Mouse (Mus musculus) embryonic facial prominence, embryonic 11.5 days (tissue): ENCODE results near the gene Qpctl. TPM values are rescaled to one million over a fixed set of nuclear protein-coding genes. Genes with fewer than 3 reads are reported as not detected.
A peak's percentile ranks its signal among the peaks of the same experiment; 100 is the strongest.
"Not testable (repeated sequence)": the region's sequence is repeated elsewhere in the genome, so short reads cannot be mapped to it uniquely, and the experiment has no call there.

Experiments
- ATAC-seq: fragments of 200-750 bp; cut with Nextera tagmentation; replicated peaks from 2 replicates; pipeline ENCODE4 v1.8.0; 2017; ENCODE audit warnings: low read depth; ENCODE audit not compliant: insufficient number of reproducible peaks, low FRiP score, low TSS enrichment
- DNase-seq: peaks from one replicate; pipeline ENCODE4 v3.0.0-alpha.2; 2015; ENCODE audit warnings: low spot score
- H3K27ac ChIP-seq: fragments of 300-500 bp; sonication (generic); replicated peaks from 2 replicates; pipeline ENCODE4 v1.5.1; 2014; ENCODE audit warnings: mild to moderate bottlenecking, low read depth, low read length, control low read depth
- H3K27me3 ChIP-seq: fragments of 300-500 bp; sonication (generic); 2 replicates; pipeline ENCODE4 v1.6.1; 2014; ENCODE audit warnings: mild to moderate bottlenecking, low read length, moderate library complexity, mixed read lengths; ENCODE audit not compliant: control insufficient read depth, insufficient read depth
- H3K36me3 ChIP-seq: fragments of 300-500 bp; sonication (generic); replicated peaks from 2 replicates; pipeline ENCODE4 v1.6.1; 2014; ENCODE audit warnings: low read depth, mild to moderate bottlenecking, low read length, moderate library complexity, mixed read lengths; ENCODE audit not compliant: control insufficient read depth, insufficient read depth
- H3K4me1 ChIP-seq: fragments of 300-500 bp; sonication (generic); 2 replicates; pipeline ENCODE4 v1.6.1; 2014; ENCODE audit warnings: low read length, mixed read lengths; ENCODE audit not compliant: control insufficient read depth, insufficient read depth
- H3K4me2 ChIP-seq: fragments of 300-500 bp; sonication (generic); 2 replicates; pipeline ENCODE4 v1.6.1; 2014; ENCODE audit warnings: low read depth, mild to moderate bottlenecking, control low read depth, low read length, moderate library complexity
- H3K4me3 ChIP-seq: fragments of 300-500 bp; sonication (generic); 2 replicates; pipeline ENCODE4 v1.5.1; 2014; ENCODE audit warnings: low read depth, low read length, control low read depth
- H3K9ac ChIP-seq: fragments of 300-500 bp; sonication (generic); replicated peaks from 2 replicates; pipeline ENCODE4 v1.6.1; 2014; ENCODE audit warnings: mild to moderate bottlenecking, control low read depth, low read length
- H3K9me3 ChIP-seq: fragments of 300-500 bp; sonication (generic); replicated peaks from 2 replicates; pipeline ENCODE4 v1.6.1; 2016; ENCODE audit warnings: mild to moderate bottlenecking, low read length, inconsistent platforms, mixed read lengths; ENCODE audit not compliant: control insufficient read depth
- WGBS: fragments of 180-500 bp; shearing (Covaris S2); extraction: QIAGEN DNeasy Blood & Tissue Kit; methylation state at CpG from one replicate; pipeline ENCODE4 v1.1.7; 2014; 5-methylcytosine and 5-hydroxymethylcytosine counted together
- polyA plus RNA-seq: library from polyadenylated mRNA; unstranded; fragments of >200 nt; fragmentation: Nextera tagmentation; extraction: Ambion mirVana; gene quantifications from 2 replicates; pipeline ENCODE4 v1.2.1, GENCODE M21; 2014

The Qpctl gene
- polyA plus RNA-seq, 1 experiment from 2014 or later: 9.4 TPM

DNA sequence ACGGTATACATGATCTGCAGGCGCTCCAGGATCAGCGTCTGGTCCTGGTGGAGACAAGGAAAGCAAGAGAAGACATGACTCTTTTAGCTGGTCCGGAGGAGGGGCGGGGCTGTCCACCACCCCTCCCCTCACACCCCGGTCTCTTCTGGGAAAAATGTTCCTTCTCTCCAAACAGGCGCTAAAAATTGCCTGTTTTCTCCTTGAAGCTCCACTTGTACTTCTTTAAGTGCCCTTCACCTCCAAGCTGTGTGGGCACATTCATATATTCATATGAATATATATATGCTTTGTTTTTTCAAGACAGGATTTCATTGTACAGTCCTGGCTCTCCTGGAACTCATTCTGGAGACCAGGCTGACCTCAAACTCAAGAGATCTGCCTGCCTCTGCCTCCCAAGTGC, 13.8 kb upstream of the Qpctl start:
- Histone ChIP-seq H3K4me1 (peaks cover 2% of the 10 kb centered on the region), H3K4me2 (no peak overlapping the region), H3K9ac (no peak overlapping the region), H3K27me3 (peaks cover 19% of the 10 kb centered on the region), H3K4me3 (no peak overlapping the region), H3K9me3 (no peaks in the 10 kb centered on the region), H3K36me3 (no peaks in the 10 kb centered on the region), H3K27ac (no peak overlapping the region)
- DNase-seq: no peak
- WGBS: 83% methylated on average over 7 of the region's 7 CpGs
- no peak for ATAC-seq

DNA sequence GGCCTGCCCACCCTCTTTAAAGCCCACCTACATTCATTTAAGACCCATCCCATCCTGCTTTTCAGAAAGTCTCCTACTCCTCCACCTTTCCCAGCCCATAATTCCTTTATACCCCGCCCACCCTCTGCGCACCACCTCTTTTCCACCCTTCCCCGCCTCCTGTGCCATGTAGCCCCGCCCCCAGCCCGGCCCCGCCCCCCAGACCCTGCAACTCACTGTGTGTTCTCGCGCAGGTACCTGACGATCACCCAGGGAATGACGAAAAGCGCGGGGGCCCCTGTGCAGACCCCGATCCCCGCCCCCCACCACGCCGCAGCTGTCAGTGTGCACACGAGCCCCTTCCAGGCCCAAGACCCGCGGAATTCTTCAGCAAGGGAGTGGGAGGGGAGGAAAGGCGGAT, 11.0 kb upstream of the Qpctl start:
- Histone ChIP-seq H3K4me3 (peak overlapping the region; percentile 27), H3K27me3 (peaks cover 19% of the 10 kb centered on the region), H3K9ac (0 out of 2 replicates have a peak overlapping the region, but pooled peaks have one; percentile 4), H3K36me3 (no peaks in the 10 kb centered on the region), H3K27ac (no peak overlapping the region), H3K4me1 (peaks cover 2% of the 10 kb centered on the region), H3K4me2 (peak overlapping the region; percentile 67), H3K9me3 (no peaks in the 10 kb centered on the region)
- DNase-seq (peak; percentile 63), ATAC-seq (0 out of 2 replicates have a peak, but pooled peaks have one; percentile 1)
- WGBS: 3% methylated on average over 17 of the region's 20 CpGs

DNA sequence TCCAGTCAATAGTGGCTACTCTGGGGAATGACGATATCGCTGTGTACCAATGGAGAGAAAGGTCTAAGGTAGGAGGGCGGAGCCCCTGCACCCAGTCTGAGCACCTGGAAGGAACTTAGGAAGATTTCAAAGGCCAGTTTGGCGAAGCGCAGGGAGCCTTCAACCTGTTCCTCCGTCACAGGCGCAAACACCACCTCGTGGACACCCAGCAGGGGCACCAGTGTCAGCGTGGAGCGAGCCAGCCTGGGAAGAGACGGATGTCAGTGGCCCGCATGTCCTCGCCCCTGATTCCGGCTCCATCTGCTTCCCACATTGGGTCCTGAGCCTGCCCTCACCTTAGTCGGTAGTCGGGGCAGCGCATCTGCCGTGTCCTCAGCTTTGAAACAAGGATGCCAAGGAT, 10.3 kb upstream of the Qpctl start:
- WGBS: 13% methylated on average over 18 of the region's 18 CpGs
- Histone ChIP-seq H3K4me2 (no peak overlapping the region), H3K9ac (0 out of 2 replicates have a peak overlapping the region, but pooled peaks have one; percentile 9), H3K36me3 (no peaks in the 10 kb centered on the region), H3K9me3 (no peaks in the 10 kb centered on the region), H3K27ac (no peak overlapping the region), H3K27me3 (peaks cover 12% of the 10 kb centered on the region), H3K4me3 (no peak overlapping the region; the same call in 1 of the 2 replicates), H3K4me1 (peaks cover 2% of the 10 kb centered on the region)
- no peak for DNase-seq
- no peak for ATAC-seq

DNA sequence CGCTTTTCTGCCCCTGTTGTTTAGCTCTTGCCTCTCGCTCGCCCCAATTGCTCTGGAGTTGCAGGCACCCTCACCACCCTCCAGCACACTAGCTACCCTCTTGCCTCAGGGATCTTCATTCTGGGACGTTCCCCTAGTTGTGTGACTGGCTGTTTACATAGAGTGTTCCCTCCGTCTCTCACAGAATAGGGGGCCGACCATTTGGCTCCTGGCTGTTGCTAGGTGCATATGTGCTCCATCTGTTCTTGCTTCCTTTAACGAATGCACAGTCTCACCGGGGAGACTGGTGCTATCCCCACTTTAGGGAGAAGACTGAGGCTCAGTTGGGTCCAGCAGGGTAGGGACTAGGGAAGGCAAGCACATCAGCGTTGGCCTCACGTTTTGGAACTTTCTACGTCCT, 9.5 kb upstream of the Qpctl start:
- Histone ChIP-seq H3K4me2 (no peak overlapping the region; the same call in 1 of the 2 replicates), H3K36me3 (peaks cover 3% of the 10 kb centered on the region; the same call in 1 of the 2 replicates), H3K9me3 (no peaks in the 10 kb centered on the region), H3K27me3 (peaks cover 9% of the 10 kb centered on the region), H3K4me1 (peaks cover 2% of the 10 kb centered on the region), H3K9ac (no peak overlapping the region), H3K4me3 (no peak overlapping the region), H3K27ac (no peak overlapping the region)
- DNase-seq (no peak), ATAC-seq (no peak)
- WGBS: 69% methylated on average over 11 of the region's 11 CpGs

DNA sequence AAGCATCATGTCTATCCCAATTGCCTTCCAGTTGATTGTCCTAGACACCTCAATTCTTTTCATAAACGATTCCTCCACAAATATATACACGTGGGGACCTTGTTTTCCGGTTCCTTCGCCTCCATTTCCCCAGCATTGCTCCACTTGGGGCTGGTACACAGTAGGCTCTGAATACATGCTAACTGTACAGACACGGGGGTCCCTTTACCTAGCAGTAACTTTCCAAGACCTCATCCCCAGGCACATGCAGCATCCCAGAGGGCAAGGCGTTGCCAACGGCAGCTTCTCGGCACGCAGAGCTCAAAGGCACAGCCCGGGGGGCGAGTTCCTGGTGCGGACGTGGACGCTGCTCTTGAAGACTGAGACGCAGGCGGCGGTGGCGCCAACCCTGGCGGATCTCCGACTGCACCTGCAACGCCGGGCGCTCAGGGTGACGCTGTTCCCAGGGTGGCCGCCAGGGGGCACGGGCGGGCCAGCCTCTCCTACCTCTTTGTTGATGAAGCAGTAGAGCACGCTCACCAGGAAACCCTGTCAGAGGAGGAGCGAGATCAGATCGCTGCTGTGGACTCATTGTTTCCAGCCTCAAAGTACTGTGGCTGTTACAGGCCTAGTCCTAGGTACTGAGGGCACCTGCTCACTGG, 8.2 kb upstream of the Qpctl start:
- H3K4me3 ChIP-seq: no peak overlapping the region
- H3K9ac ChIP-seq: no peak overlapping the region
- DNase-seq (peak; percentile 86), ATAC-seq (peak; percentile 53)
- peak overlapping the region; percentile 16; the same call in 1 of the 2 replicates for H3K4me2 ChIP-seq
- H3K4me1 ChIP-seq: peaks cover 2% of the 10 kb centered on the region
- H3K9me3 ChIP-seq: no peaks in the 10 kb centered on the region
- 5% methylated on average over 30 of the region's 30 CpGs for WGBS
- no peak overlapping the region for H3K27ac ChIP-seq
- peaks cover 7% of the 10 kb centered on the region for H3K36me3 ChIP-seq
- H3K27me3 ChIP-seq: peaks cover 8% of the 10 kb centered on the region

DNA sequence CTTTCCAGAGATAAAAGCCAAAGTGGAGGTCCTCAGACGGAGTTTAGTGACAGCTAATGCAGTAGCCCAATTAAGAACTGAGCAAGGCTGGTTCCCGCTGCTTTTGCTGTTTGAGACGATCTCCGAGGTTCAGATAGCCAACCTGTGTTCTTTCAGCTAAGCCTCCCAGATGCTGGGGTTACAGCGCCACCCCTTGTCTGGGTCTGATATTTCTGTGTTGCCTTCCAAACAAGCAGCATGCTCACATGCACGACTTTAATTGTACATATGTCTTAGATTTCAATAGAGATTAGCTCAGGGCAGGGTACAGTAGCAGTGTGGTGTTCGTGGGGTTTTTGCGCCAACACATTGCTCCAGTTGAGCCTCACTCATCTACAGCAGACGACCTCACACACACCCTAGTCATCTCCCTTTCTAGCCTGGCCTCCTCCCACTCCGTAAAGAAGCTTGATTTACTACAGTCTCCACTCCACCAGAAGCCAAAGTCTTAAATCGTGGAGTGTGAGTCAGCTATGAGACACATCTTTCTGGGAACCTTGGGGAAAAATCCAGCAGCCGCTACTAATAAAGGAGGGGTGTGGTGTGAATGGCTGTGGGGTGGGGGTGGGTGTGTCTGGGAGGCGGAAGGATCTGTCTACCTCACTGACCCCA, 6.9 kb upstream of the Qpctl start:
- Histone ChIP-seq H3K9me3 (no peaks in the 10 kb centered on the region), H3K9ac (no peak overlapping the region), H3K27me3 (peaks cover 8% of the 10 kb centered on the region), H3K4me2 (no peak overlapping the region), H3K36me3 (peaks cover 7% of the 10 kb centered on the region), H3K27ac (no peak overlapping the region), H3K4me3 (no peak overlapping the region), H3K4me1 (peaks cover 2% of the 10 kb centered on the region)
- WGBS: 59% methylated on average over 13 of the region's 13 CpGs
- no peak for ATAC-seq
- DNase-seq: no peak

DNA sequence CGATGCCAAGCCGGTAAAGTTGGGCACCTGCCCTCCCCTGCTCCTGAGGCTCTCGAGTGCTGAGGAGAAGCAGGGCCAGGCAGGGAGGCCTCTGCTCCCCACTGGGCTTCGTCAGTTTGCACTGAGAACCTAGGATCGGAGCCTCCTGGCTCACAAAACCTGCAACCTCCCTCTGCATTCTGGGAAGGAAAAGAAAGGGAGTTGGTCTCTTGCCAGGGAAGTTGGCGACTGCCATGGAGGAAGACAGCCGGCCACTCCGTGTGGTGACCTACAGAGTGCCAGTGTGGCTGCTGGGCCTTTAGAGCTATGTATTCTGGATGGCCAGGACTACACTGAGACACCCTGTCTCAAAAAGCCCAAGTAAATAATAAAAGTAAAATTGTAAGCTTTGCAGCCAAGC, 5.7 kb upstream of the Qpctl start:
- Histone ChIP-seq H3K4me3 (no peak overlapping the region), H3K9me3 (no peaks in the 10 kb centered on the region), H3K36me3 (peaks cover 7% of the 10 kb centered on the region), H3K4me1 (no peaks in the 10 kb centered on the region; the same call in 1 of the 2 replicates), H3K4me2 (no peak overlapping the region), H3K9ac (no peak overlapping the region), H3K27me3 (peaks cover 5% of the 10 kb centered on the region), H3K27ac (no peak overlapping the region)
- DNase-seq: no peak
- ATAC-seq: no peak
- WGBS: 78% methylated on average over 8 of the region's 8 CpGs

DNA sequence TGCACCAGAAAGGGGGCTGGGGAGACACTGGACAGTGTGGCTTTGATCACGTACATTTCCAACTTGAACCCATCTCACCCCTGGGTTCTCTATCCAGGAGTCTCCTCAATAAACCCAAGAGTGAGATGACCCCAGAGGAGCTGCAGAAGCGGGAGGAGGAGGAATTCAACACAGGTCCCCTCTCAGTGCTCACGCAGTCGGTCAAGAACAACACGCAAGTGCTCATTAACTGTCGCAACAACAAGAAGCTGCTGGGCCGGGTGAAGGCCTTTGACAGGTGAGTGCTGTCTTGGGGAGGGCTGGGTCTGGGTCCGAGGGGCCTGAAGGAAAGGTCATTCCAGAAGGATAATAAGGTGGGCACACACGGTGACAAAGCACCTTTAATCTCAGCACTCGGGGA, 2.0 kb upstream of the Qpctl start:
- H3K27me3 ChIP-seq, H3K4me3 ChIP-seq, H3K4me2 ChIP-seq, DNase-seq, H3K4me1 ChIP-seq, H3K27ac ChIP-seq, H3K36me3 ChIP-seq, H3K9me3 ChIP-seq, ATAC-seq, H3K9ac ChIP-seq: not testable (repeated sequence)
- WGBS: 92% methylated on average over 10 of the region's 10 CpGs
